Mouse (Mus musculus) olfactory bulb, adult 2 months (tissue): ENCODE results near the gene Tmem150c. TPM values are rescaled to one million over a fixed set of nuclear protein-coding genes. Genes with fewer than 3 reads are reported as not detected.
A peak's percentile ranks its signal among the peaks of the same experiment; 100 is the strongest.

Source experiments
- H3K27ac ChIP-seq: fragments of 200-500 bp; 2 replicates; pipeline ENCODE4 v1.5.1; 2012; ENCODE audit warnings: low read depth, low read length; ENCODE audit not compliant: insufficient read depth
- H3K4me1 ChIP-seq: fragments of 200-500 bp; 2 replicates; pipeline ENCODE4 v1.6.1; 2012; ENCODE audit warnings: low read length; ENCODE audit not compliant: control insufficient read depth, insufficient read depth
- H3K4me3 ChIP-seq: fragments of 200-500 bp; 2 replicates; pipeline ENCODE4 v1.5.1; 2012; ENCODE audit warnings: mild to moderate bottlenecking, low read depth, low read length, moderate library complexity; ENCODE audit not compliant: insufficient read depth
- CTCF ChIP-seq: fragments of 200-500 bp; IDR thresholded peaks from 2 replicates; pipeline ENCODE4 v1.5.1; 2012; ENCODE audit warnings: low read depth, mild to moderate bottlenecking, low read length, moderate library complexity; ENCODE audit not compliant: insufficient read depth
- POLR2A ChIP-seq: fragments of 200-500 bp; IDR thresholded peaks from 2 replicates; pipeline ENCODE4 v1.6.1; 2012; ENCODE audit warnings: mild to moderate bottlenecking, low read depth, low read length, moderate library complexity; ENCODE audit not compliant: insufficient read depth
- WGBS: fragments of 180-500 bp; shearing (Covaris S2); methylation state at CpG from one replicate; pipeline ENCODE4 v1.1.7; 2018; 5-methylcytosine and 5-hydroxymethylcytosine counted together
- polyA plus RNA-seq: library from polyadenylated mRNA; stranded (reverse); fragments of >200 nt; gene quantifications from 2 replicates; pipeline ENCODE4 v1.2.4, GENCODE M21; 2012; ENCODE audit warnings: low replicate concordance; ENCODE audit not compliant: missing spikeins, insufficient read depth, insufficient read length

Gene Tmem150c
- polyA plus RNA-seq, 1 experiment, result not detected

DNA sequence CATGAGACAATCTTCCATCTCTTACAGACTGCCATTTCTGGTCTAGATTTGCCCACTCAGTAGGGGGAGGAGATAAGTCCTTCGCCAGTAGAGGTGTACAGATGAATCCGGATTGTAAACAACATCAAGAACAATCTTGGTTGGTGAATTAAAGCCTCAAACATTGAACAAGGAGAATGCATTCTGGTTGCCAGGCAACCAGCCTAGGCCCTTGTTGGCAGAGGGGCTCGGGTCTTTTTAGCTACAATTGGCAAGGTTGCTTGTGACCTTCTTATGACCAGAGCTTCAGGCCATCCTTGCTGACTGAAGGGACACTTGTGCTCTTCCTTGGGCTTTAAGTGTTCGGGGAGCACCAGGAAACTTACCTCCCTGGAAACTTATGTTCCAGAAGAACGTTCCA is 16.5 kb upstream of the Tmem150c start:
- TF ChIP-seq CTCF (no peak), POLR2A (no peak)
- peaks cover 6% of the 10 kb centered on the region; the same call in 1 of the 2 replicates for H3K4me1 ChIP-seq
- WGBS, result 53% methylated on average over 5 of the region's 5 CpGs
- H3K4me3 ChIP-seq, result no peak overlapping the region
- no peak overlapping the region for H3K27ac ChIP-seq

DNA sequence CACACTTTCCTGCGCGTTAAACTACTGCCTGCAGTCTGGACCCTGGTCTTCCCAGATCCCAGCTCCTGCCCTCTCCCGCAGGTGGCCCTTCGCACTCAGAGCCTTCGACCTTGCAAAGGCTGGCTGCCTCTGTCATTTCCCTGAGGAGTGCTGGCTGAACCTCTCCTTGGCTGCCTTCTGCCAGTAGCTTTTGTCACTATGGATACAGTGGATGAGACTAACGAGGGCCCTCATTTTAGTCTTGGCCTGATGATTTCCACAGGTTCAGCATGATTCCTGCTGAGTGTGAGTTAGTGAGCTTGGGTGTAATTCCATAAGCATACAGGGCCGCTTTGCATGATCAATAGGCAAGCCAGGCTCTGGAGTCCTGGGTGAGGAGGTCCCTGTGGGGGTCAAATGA is 16.0 kb upstream of the Tmem150c start:
- Histone ChIP-seq H3K27ac (no peak overlapping the region), H3K4me3 (no peak overlapping the region), H3K4me1 (peaks cover 6% of the 10 kb centered on the region; the same call in 1 of the 2 replicates)
- TF ChIP-seq POLR2A (no peak), CTCF (no peak)
- 74% methylated on average over 7 of the region's 7 CpGs for WGBS

DNA sequence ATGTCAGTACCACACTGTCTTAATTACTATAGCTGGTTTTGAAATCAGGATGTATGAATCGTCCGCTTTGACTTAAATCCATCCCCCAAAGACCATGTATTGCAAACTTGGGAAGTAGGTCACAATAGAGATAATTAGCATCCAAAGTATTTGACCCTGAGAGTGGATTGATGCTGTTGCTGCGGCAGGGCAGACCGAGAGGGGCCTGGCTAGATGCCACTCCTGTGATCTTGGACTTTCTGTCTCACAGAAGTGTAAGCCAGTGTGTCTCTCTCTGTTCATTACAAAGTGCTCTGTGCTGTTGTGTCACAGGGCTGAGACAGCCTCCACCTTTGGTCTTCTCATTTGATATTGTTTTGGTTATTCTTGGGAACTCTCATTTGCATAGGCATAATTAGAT is 12.5 kb upstream of the Tmem150c start:
- 78% methylated on average over 4 of the region's 4 CpGs for WGBS
- no peak for TF ChIP-seq POLR2A
- Histone ChIP-seq H3K27ac (no peak overlapping the region), H3K4me3 (no peak overlapping the region), H3K4me1 (peaks cover 3% of the 10 kb centered on the region; the same call in 1 of the 2 replicates)

DNA sequence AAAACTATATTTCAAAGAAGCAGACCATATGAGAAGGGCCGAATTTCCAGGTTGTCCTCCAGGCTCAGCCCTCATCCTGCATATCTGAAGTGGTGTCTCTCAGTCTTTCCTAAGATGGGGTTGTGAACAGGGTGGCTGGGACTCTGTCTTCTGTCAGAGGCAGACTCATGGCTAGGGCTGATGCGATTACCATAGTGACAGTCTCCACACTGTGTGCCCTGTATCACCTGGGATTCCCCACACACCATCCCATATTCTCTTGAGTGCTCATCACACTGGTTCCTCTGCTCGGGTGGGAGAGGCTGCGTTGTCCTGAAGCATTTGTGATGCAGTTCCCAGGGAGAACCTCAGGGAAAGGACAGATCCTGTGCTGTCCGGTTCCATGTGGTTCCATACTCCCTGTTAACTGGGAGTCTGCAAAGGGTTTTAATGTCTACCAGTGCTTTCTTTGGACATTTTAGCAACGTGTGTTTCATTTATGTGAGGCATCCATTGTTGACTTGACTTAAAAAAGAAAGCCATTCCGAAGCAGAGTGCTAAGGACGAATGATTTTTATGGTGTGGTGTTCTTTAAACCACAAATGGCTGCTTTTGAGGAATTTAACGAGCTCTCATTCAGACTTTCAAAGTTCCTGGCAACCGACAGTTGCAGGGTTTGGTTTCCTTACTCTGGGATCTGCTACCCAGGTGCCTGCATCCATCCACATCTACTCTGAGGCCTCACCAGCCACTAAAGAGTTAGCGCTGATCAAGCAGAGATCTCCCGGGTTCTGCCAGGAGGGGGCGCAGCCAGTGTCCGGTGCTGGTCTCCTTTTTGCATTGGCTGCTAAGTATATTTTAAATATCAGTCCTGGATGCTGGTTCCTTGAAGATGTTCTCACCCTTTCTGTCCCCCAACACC is 7.2 kb upstream of the Tmem150c start:
- no peaks in the 10 kb centered on the region for H3K4me1 ChIP-seq
- no peak overlapping the region for H3K27ac ChIP-seq
- TF ChIP-seq POLR2A, result no peak
- peak; percentile 47; the same call in 1 of the 2 replicates for TF ChIP-seq CTCF
- 66% methylated on average over 14 of the region's 14 CpGs for whole genome bisulfite sequencing
- H3K4me3 ChIP-seq, result no peak overlapping the region

DNA sequence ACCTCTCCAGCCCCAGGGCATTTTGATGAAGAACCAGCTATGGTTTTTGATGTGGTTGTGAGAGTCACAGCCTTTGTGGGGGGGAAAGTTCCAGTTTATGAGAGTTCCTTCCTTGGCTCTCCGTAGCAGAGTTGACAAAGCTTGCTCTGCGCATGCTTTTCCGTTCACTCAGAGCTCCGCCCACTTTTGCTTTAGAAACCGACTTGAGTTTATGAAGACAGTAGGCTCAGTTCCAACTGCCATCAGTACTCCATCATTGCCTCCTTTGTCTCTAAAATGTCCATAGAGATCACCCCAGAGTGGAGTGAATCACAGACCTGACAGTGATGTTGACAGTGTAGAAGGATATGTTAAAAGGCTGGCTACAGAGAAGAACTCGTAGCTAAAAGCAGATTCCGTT is 3.8 kb upstream of the Tmem150c start:
- 63% methylated on average over 7 of the region's 7 CpGs for WGBS
- peaks cover 4% of the 10 kb centered on the region for H3K4me1 ChIP-seq
- no peak overlapping the region for H3K27ac ChIP-seq
- TF ChIP-seq CTCF (no peak), POLR2A (no peak)
- H3K4me3 ChIP-seq, result no peak overlapping the region

DNA sequence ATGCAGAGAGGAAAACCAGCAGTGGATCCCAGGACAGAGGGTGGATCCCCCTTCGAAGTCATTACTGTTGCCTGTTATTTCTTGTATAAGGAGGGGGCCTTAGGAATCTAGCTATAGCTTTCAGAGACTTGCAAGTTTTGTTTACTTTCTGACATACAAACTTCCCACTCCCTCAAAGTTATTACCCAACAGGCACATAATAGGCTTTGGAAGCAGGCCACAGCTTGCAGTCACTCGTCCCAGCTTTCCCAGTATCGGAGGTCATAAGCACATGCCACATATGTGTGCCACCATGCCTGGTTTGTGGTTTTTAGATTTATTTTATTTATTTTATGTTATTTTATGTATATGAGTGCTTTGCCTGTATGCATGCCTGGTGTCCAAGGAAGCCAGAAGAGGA is 3.2 kb upstream of the Tmem150c start:
- no peak for TF ChIP-seq CTCF
- TF ChIP-seq POLR2A, result no peak
- Histone ChIP-seq H3K4me3 (no peak overlapping the region), H3K27ac (no peak overlapping the region), H3K4me1 (peaks cover 4% of the 10 kb centered on the region)
- 83% methylated on average over 3 of the region's 3 CpGs for WGBS

DNA sequence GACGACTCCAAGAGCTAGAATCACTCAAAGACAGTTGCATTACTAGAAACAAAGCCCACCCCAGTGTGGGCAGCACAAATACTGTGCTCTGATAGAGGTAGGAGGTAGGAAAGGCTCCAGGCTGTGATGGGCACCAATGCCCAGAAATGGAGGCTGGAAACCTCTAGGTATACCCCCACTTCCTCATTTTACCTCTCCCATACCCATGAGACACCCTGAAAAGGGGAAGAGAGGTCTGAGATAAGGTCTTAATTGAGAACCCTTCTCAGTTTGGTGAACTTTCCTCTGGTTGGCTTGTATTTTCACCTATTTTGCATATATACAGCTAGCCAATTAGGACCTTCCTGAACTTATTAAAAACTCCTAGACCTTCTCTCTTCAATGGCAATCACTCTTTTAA is 2.4 kb upstream of the Tmem150c start:
- no peak for TF ChIP-seq POLR2A
- TF ChIP-seq CTCF, result no peak

DNA sequence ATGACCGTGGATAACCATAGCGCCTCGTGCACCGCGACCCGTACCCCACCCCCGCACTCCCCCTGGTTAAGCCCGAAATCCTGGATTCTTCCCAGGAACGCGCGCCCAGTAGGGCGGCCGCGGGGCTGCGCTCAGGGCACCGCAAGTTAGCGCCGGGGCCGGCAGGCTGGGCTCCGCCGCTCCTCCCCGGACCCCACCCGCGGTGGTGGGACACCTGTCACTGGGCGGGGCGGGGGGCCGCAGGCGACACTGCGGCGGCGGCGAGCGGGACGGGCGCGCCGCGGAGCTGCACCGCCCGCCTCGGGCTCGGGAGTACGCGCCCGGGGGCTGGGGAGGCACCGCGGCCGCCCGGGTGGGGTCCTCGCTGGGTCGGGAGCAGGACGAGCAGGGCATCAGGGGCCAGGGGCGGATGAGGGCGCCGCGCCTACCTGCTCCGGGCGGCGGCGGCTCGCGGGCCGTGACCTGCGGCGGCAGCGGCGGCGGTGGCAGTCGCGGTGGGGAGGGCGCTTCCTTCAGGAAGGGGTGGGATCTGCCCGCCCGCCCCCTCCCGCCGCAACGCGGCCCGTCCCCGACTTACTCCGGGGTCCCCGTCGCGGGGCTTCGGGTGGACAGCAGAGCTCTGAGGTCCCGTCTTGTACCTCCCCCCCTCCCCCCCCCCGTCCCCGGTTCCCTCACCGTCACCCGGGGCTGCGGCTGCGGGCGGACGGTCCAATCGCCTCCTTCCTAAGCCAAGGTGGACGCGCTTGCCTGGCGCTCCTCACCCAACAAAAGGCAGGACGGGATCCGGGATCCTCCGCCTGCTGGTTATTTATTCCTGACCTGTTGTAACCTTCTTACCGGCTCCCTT is 594 bp downstream of the Tmem150c start:
- Histone ChIP-seq H3K27ac (no peak overlapping the region), H3K4me3 (peak overlapping the region; percentile 89), H3K4me1 (peaks cover 8% of the 10 kb centered on the region)
- WGBS, result 1% methylated on average over 96 of the region's 101 CpGs
- TF ChIP-seq CTCF, result no peak
- TF ChIP-seq POLR2A, result peak; percentile 9; the same call in 1 of the 2 replicates

More for the DNA sequence above, 2.4 kb upstream of the Tmem150c start:
- peaks cover 4% of the 10 kb centered on the region for H3K4me1 ChIP-seq
- WGBS, result 61% methylated on average over 1 of the region's 1 CpGs
- no peak overlapping the region for H3K4me3 ChIP-seq
- no peak overlapping the region for H3K27ac ChIP-seq

DNA sequence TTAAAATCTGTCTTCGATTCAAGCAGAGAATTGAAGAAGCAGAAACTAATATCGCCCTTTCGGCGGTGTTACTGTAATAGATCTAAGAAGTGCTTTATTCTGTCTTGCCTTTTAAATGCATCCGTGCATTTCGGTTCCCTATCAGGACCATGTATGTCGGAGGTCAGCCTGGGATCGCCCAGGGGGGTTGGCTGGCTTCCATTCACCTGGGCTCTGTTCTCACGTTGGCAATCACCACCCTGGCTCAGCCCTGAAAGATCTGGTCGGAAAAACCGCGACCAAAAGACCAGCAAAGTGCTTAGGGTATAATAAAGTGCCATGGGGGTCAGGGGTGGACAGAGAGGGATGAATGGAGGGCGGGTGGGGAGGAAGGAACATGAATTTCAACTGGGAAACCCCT is 1.3 kb downstream of the Tmem150c start:
- TF ChIP-seq CTCF, result no peak
- TF ChIP-seq POLR2A, result 0 out of 2 replicates have a peak, but pooled peaks have one; percentile 9

DNA sequence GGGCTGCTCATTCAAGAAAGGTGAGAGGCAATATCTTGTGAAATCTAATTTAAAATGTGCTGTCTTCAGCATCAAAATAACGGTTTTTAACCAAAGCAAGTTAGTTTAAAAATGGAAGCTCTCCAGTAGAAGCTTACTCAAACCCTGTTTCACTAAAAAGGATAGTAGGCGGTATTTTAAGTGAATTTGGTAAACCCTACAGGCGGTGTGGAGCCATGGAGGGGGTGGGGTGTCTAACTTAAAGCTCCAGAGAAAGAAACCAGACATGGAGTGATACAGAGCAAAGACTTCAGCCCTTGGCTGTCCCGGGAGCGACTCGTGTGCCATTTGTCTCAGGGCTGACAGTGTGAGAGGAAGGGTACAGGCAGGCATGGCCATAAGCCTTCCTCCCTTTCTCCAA is 4.0 kb downstream of the Tmem150c start:
- Histone ChIP-seq H3K4me3 (no peak overlapping the region), H3K4me1 (peaks cover 8% of the 10 kb centered on the region), H3K27ac (no peak overlapping the region)
- 71% methylated on average over 6 of the region's 6 CpGs for WGBS
- no peak for TF ChIP-seq CTCF
- TF ChIP-seq POLR2A, result no peak

More for the DNA sequence above, 1.3 kb downstream of the Tmem150c start:
- H3K4me1 ChIP-seq, result peaks cover 8% of the 10 kb centered on the region
- no peak overlapping the region for H3K27ac ChIP-seq
- 17% methylated on average over 13 of the region's 13 CpGs for WGBS
- H3K4me3 ChIP-seq, result peak overlapping the region; percentile 89
